Mouse (Mus musculus) limb, embryonic 10.5 days (tissue): Measurements from ENCODE around the gene Gm17545. TPM values are rescaled to one million over a fixed set of nuclear protein-coding genes. Genes with fewer than 3 reads are reported as not detected.

Source experiments
- DNase-seq: peaks from one replicate; pipeline ENCODE4 v3.0.0-alpha.2; 2017; ENCODE audit warnings: low spot score
- H3K27ac ChIP-seq: fragments of 300-500 bp; sonication (generic); 2 replicates; pipeline ENCODE4 v1.5.1; 2016; ENCODE audit warnings: mild to moderate bottlenecking
- H3K27me3 ChIP-seq: fragments of 300-500 bp; sonication (generic); 2 replicates; pipeline ENCODE4 v1.6.1; 2016; ENCODE audit warnings: low read depth, mild to moderate bottlenecking; ENCODE audit not compliant: poor library complexity, severe bottlenecking
- H3K36me3 ChIP-seq: fragments of 300-500 bp; sonication (generic); 2 replicates; pipeline ENCODE4 v1.6.1; 2016; ENCODE audit warnings: mild to moderate bottlenecking, moderate library complexity
- H3K4me1 ChIP-seq: fragments of 300-500 bp; sonication (generic); 2 replicates; pipeline ENCODE4 v1.6.1; 2016
- H3K4me3 ChIP-seq: fragments of 300-500 bp; sonication (generic); 2 replicates; pipeline ENCODE4 v1.5.1; 2016; ENCODE audit warnings: mild to moderate bottlenecking, moderate library complexity
- H3K9me3 ChIP-seq: fragments of 300-500 bp; sonication (generic); replicated peaks from 2 replicates; pipeline ENCODE4 v1.6.1; 2016; ENCODE audit warnings: mild to moderate bottlenecking
- WGBS: fragments of 180-500 bp; shearing (Covaris S2); methylation state at CpG from one replicate; pipeline ENCODE4 v1.1.7; 2016; 5-methylcytosine and 5-hydroxymethylcytosine counted together
- polyA plus RNA-seq: library from polyadenylated mRNA; unstranded; fragments of >200 nt; fragmentation: Nextera tagmentation; extraction: Ambion mirVana; gene quantifications from 2 replicates; pipeline ENCODE4 v1.2.1, GENCODE M21; 2016

The Gm17545 gene
- polyA plus RNA-seq, 1 experiment from 2014 or later, result not detected

DNA sequence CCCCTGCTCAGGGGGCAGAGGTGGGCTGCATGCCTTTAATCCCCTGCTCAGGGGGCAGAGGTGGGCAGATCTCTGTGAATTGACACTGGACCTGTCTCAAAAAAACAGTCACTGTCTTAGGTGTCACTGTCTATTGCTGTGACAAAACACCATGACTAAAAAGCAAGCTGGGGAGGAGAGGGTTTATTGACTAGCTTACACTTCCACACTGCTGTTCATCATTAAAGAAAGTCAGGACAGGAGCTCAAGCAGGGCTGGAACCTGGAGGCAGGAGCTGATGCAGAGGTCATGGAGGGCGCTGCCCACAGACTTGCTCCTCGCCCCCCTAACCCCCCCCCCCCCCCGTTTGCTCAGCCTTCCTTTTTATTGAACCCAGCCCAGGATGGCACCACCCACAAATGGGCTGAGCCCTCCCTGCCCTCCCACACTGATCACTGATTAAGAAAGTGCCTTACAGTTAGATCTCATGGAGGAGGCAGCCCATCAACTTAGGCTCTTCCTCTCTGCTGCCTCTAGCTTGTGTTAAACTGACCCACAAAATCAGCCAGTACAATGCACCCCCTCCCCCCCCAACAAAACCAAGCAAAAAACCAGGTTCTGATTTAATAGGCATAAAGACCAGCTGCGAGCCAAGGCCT lies 25.9 kb upstream of the Gm17545 start:
- Histone ChIP-seq H3K27me3 (no peaks in the 10 kb centered on the region), H3K36me3 (no peaks in the 10 kb centered on the region), H3K27ac (peak overlapping the region; percentile 67), H3K4me1 (peaks cover 45% of the 10 kb centered on the region), H3K4me3 (no peak overlapping the region), H3K9me3 (no peaks in the 10 kb centered on the region)
- WGBS, result 19% methylated on average over 4 of the region's 4 CpGs
- peak; percentile 40 for DNase-seq

DNA sequence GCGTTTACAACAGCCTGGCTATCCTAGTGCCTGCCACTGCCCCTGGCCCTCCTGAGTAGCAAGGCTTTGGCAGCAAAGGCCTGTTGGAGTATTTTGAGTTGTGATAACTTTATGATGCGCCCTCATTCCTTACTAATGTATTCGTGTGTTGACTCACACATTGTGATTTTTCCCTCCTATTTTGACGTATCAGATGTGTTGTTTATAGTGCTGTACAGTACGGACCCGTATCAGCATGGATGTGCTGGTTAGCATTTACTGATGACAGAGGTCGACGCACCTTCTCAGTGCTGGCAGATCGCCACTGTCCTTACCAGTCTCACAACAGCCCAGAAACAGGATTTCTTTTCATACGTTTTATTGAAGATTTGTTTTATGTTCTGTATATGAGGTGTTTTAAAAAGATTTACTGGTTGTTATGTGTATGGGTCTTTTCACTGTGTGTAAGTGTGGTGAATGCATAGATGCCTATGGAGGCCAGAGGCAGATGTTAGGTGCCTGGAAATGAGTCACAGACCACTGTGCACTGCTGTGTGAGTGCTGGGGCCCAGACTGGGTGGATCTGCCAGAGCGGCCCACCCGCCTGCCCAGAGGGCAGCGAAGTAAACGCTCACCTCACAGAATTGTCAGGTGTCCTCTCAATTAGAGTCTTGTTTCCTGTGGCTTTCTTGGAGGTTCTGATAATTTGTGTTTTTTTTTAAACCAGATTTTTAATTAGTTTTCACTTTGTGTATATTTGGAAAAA lies 25.3 kb upstream of the Gm17545 start:
- Histone ChIP-seq H3K36me3 (no peaks in the 10 kb centered on the region), H3K4me3 (no peak overlapping the region), H3K9me3 (no peaks in the 10 kb centered on the region), H3K27ac (peak overlapping the region; percentile 66; the same call in 1 of the 2 replicates), H3K4me1 (peaks cover 40% of the 10 kb centered on the region), H3K27me3 (no peaks in the 10 kb centered on the region)
- 81% methylated on average over 14 of the region's 14 CpGs for WGBS
- no peak for DNase-seq

DNA sequence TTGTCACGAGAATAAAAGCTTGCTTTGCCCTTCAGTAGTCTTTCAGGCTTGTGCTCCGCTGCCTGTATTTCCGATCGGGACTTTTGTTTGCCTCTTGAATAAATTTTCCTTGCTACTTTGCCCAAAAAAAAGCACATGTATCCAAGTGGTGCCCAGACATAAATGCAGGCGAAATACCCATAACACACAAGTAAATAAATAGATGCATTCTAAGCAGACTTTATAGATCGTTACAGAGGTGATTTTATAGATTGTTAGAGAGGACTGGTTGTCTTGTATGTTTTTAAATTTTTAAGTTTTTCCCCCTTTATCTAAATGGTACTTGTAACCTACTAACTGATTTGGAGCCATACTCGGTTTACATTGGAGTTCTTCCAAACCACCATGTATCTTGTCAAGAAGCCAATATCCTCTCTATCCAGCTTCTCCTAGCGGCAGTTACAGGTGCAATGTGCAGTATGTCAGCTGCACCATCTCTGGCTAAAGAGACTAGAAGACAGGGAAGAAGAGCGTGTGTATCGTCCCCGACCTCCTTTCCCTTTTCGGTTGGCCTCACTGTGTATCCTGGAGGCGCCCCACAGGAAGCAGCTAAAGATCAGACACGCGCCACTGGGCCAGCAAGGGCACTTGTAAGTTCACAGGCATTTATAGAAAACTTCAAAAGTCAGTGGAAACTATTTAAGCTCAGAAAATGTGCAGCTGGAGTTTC lies 24.4 kb upstream of the Gm17545 start:
- H3K9me3 ChIP-seq, result no peaks in the 10 kb centered on the region
- 71% methylated on average over 15 of the region's 15 CpGs for WGBS
- H3K27ac ChIP-seq, result peak overlapping the region; percentile 56; the same call in 1 of the 2 replicates
- no peak overlapping the region for H3K4me3 ChIP-seq
- no peak for DNase-seq
- no peaks in the 10 kb centered on the region for H3K27me3 ChIP-seq
- H3K4me1 ChIP-seq, result peaks cover 35% of the 10 kb centered on the region
- H3K36me3 ChIP-seq, result no peaks in the 10 kb centered on the region

DNA sequence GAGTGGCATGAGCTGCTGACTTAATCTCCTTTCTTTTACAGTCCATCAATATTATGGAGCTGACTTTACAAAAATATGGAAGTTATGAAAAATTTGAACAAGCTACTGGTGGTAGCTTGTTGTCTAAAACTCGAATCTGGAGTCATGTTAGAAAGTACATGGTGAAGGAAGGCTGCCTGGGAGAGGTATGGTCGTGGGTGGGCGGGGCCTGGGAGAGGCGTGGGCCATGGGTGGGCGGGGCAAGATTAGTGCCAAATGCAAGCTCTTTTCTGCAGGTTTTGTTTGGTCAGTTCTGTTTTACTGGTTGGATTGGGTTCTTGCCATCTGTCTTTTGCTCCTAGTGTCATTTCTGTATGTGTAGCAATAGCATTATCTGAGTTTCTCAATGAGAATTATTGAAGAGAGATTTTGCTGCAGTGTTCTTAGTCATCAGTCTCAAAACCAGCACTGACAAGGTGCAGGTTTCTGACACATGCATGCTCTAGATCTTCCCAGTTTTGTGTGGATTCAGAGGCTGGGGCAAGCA lies 23.7 kb upstream of the Gm17545 start:
- Histone ChIP-seq H3K27me3 (no peaks in the 10 kb centered on the region), H3K4me1 (peaks cover 35% of the 10 kb centered on the region), H3K4me3 (no peak overlapping the region), H3K27ac (no peak overlapping the region), H3K9me3 (no peaks in the 10 kb centered on the region), H3K36me3 (no peaks in the 10 kb centered on the region)
- 39% methylated on average over 5 of the region's 5 CpGs for WGBS
- DNase-seq, result peak; percentile 49

DNA sequence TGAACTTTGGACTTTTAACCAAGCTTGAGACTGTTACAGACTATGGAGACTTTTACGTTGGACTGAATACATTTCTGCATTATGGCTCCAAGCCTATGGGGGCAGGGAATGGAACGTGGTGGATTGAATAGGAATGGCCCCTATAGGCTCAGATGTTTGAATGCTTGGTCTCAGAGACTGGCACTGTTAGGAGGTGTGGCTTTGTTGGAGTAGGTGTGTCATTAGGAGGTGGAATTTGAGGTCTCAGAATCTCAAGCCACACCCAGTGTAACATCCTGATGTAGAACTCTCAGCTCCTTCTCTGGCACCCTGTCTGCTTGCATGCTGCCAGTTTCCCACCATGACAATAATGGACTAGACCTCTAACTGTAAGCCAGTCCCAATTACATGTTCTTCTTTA lies 20.9 kb upstream of the Gm17545 start:
- Histone ChIP-seq H3K4me3 (no peak overlapping the region), H3K27me3 (no peaks in the 10 kb centered on the region), H3K36me3 (no peaks in the 10 kb centered on the region), H3K27ac (no peak overlapping the region), H3K9me3 (no peaks in the 10 kb centered on the region), H3K4me1 (peaks cover 28% of the 10 kb centered on the region)
- WGBS, result 80% methylated on average over 2 of the region's 2 CpGs
- no peak for DNase-seq

DNA sequence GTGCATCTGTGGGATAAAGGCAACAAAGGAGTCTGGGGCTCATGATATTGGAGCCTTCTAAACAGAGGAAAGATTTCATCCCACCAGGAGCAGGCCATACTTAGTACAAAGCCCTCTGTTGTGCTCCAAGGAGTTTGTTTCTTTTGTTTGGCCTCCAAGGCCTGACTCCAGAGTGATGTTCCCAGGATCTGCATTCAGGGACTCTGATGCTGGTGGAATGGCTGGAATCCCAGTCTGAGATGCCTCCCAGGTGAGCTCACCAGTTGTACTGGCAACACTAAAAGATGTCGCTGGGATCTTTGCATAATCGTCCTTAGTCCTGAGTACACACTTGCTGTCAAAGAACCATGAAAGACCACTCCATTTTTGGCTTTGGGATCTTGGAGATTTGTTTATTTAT lies 20.0 kb upstream of the Gm17545 start:
- Histone ChIP-seq H3K36me3 (no peaks in the 10 kb centered on the region), H3K27ac (no peak overlapping the region), H3K4me3 (no peak overlapping the region), H3K27me3 (no peaks in the 10 kb centered on the region), H3K9me3 (no peaks in the 10 kb centered on the region), H3K4me1 (peaks cover 19% of the 10 kb centered on the region)
- DNase-seq, result no peak
- WGBS, result 91% methylated on average over 2 of the region's 2 CpGs

DNA sequence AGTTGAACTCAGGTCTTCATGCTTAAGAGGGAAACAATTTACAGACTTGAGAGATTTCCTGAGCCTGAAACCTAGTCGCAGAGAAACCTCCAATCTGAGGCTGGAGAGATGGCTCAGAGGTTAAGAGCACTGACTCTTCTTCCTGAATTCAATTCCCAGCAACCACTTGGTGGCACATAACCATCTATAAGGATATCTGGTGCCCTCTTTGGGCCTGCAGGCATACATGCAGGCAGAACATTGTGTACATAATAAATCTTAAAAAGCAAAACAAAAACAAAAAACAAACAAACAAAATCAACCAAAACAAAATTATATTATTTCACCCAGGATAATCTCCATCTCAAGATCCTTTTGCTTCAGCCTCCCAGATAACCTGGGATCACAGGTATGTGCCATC lies 15.3 kb upstream of the Gm17545 start:
- no peaks in the 10 kb centered on the region for H3K4me1 ChIP-seq
- 76% methylated on average over 1 of the region's 1 CpGs for WGBS
- DNase-seq, result no peak

DNA sequence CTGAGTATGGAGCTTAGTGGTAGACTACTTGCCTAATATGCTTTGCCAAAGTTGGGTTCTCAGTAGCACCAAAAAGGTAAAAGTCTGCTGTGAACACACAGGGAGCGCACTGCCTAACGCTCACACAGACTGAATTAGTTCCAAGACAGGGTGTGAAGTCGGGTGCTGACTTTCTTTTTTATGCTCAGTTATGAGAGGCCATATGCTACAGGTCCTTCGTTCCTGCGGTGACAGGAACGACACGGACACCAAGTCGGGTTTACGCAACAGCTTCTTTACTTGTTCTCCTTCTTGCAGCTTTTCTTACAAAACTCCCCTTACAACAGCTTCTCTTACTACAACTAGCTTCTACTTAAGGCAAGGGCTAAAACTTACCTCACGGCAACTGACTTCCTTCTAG lies 10.9 kb upstream of the Gm17545 start:
- Histone ChIP-seq H3K27me3 (no peaks in the 10 kb centered on the region), H3K27ac (no peak overlapping the region), H3K4me1 (no peaks in the 10 kb centered on the region), H3K9me3 (no peaks in the 10 kb centered on the region), H3K36me3 (peaks cover 29% of the 10 kb centered on the region), H3K4me3 (no peak overlapping the region)
- DNase-seq, result no peak
- WGBS, result 92% methylated on average over 10 of the region's 10 CpGs

More for the DNA sequence above, 15.3 kb upstream of the Gm17545 start:
- Histone ChIP-seq H3K9me3 (no peaks in the 10 kb centered on the region), H3K27me3 (no peaks in the 10 kb centered on the region), H3K27ac (no peak overlapping the region), H3K36me3 (peaks cover 6% of the 10 kb centered on the region), H3K4me3 (no peak overlapping the region)

DNA sequence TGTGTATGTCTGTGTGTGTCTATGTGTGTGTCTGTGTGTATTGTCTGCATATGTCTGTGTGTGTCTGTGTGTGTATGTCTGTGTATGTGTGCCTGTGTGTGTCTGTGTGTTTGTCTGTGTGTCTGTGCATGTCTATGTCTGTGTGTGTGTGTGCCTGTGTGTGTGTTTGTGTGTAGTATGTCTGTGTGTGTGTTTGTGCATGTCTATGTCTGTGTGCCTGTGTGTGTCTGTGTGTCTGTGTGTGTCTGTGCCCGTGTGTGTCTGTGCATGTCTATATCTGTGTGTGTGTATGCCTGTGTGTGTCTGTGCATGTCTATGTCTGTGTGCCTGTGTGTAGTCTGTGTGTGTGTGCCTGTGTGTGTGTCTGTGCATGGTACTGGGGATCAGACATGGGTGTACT lies 9.0 kb upstream of the Gm17545 start:
- Histone ChIP-seq H3K4me3 (no peak overlapping the region), H3K9me3 (no peaks in the 10 kb centered on the region), H3K36me3 (peaks cover 49% of the 10 kb centered on the region), H3K27ac (no peak overlapping the region), H3K4me1 (no peaks in the 10 kb centered on the region), H3K27me3 (no peaks in the 10 kb centered on the region)
- 75% methylated on average over 1 of the region's 1 CpGs for WGBS
- no peak for DNase-seq

DNA sequence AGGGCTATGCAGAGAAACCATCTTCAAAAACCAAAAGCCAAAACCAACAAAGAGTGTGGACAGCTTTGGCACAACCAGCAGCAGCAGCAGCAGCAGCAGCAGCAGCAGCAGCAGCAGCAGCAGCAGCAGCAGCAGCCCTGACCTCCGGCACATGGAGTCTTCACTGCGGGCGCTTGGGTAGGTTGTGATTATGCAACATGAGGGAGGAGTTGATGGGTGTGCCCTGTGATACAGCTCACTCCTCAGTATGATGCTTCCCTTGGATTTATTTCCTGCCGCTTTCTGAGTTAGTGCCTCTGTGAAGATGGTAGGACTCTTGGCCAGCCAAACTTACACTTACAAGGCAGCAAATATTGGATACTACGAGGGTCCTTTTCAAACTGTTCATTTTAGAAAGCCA lies 6.9 kb upstream of the Gm17545 start:
- no peaks in the 10 kb centered on the region for H3K27me3 ChIP-seq
- H3K9me3 ChIP-seq, result no peaks in the 10 kb centered on the region
- DNase-seq, result no peak
- H3K4me1 ChIP-seq, result no peaks in the 10 kb centered on the region
- no peak overlapping the region for H3K4me3 ChIP-seq
- WGBS, result 93% methylated on average over 5 of the region's 5 CpGs
- H3K36me3 ChIP-seq, result peaks cover 64% of the 10 kb centered on the region
- no peak overlapping the region for H3K27ac ChIP-seq

DNA sequence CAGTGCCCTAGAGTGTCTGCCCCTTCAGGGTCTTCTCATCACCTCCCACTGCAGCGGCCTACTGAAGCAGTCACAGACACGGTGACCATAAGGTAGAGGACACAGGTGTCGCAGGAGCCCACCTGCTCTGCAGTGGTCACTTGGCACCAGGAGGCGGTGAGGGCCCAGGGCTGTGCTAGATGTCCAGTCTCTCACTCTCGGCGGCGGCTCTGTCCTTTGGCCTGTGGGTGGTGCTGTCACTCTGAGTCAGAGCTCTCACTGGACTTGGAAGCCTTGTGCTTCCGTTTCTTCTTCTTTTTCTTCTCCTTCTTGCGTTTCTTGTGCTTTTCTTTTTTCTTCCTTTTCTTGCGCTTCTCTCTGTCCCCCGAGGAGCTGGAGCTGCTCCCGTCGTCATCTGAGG lies 5.7 kb upstream of the Gm17545 start:
- no peak for DNase-seq
- H3K27ac ChIP-seq, result no peak overlapping the region
- no peaks in the 10 kb centered on the region for H3K4me1 ChIP-seq
- H3K9me3 ChIP-seq, result no peaks in the 10 kb centered on the region
- no peak overlapping the region for H3K4me3 ChIP-seq
- 84% methylated on average over 13 of the region's 13 CpGs for WGBS
- peaks cover 76% of the 10 kb centered on the region for H3K36me3 ChIP-seq
- no peaks in the 10 kb centered on the region for H3K27me3 ChIP-seq

DNA sequence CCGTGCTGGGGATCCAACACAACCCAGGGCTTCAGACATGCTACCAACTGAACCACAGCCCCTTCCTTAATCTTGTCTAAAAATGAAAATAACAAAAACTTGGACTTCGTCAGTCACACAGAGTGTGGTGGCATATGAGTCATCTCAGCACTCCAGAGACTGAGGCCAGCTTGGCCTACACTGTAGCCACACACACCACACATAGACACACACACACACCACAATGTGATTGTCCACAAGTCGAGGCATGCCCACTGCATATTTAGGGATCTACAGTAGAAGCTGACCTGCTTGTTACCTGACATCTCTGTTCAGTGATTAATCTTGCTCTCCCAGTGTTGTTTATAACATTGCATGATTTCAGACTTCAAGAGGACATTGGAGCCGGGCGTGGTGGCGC lies 4.9 kb upstream of the Gm17545 start:
- Histone ChIP-seq H3K27me3 (no peaks in the 10 kb centered on the region), H3K4me3 (no peak overlapping the region), H3K27ac (no peak overlapping the region), H3K4me1 (no peaks in the 10 kb centered on the region), H3K36me3 (peaks cover 84% of the 10 kb centered on the region), H3K9me3 (no peaks in the 10 kb centered on the region)
- WGBS, result 92% methylated on average over 6 of the region's 6 CpGs
- no peak for DNase-seq

DNA sequence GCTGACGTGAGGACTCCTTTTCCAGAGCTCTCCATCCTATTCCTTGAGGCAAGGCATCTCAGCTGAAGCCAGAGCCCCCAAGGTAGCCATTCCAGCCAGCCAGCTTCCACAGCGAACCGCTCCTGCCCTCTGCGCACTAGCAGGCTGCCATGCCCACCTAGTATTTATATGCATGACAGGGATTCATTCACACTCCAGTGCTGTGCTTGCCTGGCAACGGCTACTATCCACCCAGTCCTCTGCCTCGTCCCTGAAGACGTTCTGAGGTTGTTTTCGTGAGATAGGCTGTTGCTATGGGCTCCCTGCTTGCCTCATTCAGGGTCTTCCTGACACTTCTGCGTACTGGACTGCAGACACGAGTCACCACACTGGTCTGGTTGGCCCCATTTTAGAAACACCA lies 1.4 kb upstream of the Gm17545 start:
- Histone ChIP-seq H3K9me3 (no peaks in the 10 kb centered on the region), H3K4me3 (no peak overlapping the region), H3K36me3 (peaks cover 100% of the 10 kb centered on the region), H3K27me3 (no peaks in the 10 kb centered on the region), H3K27ac (no peak overlapping the region), H3K4me1 (no peaks in the 10 kb centered on the region)
- DNase-seq, result no peak
- 91% methylated on average over 10 of the region's 10 CpGs for WGBS
